Mouse (Mus musculus): ENCODE measurements around the gene Kcna7. TPM values are rescaled to one million over a fixed set of nuclear protein-coding genes. Genes with fewer than 3 reads are reported as not detected.

Kcna7 gene
- polyA plus RNA-seq, 1 experiment from 2014 or later, result not detected

DNA sequence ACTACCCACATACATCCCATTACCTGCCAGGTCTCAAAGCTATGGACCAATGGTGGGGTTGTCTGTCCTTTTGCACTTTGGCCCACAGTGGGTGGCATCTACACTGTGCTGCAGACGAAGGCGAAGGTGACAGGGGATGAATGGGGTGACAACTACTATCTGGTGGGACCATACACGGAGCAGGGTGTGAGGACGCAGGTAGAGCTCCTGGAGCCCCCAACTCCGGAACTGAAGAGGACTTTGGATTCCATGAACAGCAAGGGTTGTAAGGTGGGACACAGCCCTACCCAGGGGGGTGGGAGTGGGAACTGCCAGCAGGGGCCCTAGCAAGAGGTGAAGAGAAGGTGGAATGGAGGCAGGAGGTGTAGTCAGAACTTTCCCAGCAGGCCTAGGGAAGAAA is 31.0 kb downstream of the Kcna7 start:
- ATAC-seq (replicated peaks; ENCODE audit: low FRiP score), result no peak
- Histone ChIP-seq H3K9ac (no peak overlapping the region), H3K36me3 (peaks cover 32% of the 10 kb centered on the region), H3K4me3 (replicated peaks) (no peak overlapping the region), H3K27ac (no peak overlapping the region), H3K4me2 (peak overlapping the region; percentile 91; the same call in 1 of the 2 replicates), H3K9me3 (replicated peaks) (no peaks in the 10 kb centered on the region), H3K27me3 (no peaks in the 10 kb centered on the region), H3K4me1 (peaks cover 43% of the 10 kb centered on the region)
- 94% methylated on average over 5 of the region's 5 CpGs for WGBS

DNA sequence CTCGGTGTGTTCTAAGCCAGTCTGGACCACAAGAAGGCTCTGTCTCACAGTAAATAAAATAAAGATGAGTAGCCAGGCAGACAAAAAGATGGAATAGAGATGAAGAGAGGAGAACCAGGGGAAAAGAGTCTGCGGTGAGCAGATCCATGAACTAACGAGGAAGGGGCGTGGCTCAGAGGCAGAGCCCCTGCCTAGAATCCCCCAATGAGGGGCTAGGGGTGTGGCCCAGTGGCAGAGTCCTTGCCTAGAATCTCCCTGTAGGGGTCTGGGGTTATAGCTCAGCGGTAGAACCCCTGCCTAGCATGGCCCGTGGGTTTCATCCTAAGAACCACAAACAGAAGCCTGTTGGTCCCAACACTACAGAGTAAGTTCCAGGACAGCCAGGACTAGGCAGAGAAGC is 31.6 kb downstream of the Kcna7 start:
- H3K9ac ChIP-seq, result no peak overlapping the region
- H3K36me3 ChIP-seq, result peaks cover 30% of the 10 kb centered on the region
- no peaks in the 10 kb centered on the region for H3K27me3 ChIP-seq
- H3K9me3 ChIP-seq (replicated peaks), result no peaks in the 10 kb centered on the region
- 41% methylated on average over 6 of the region's 6 CpGs for WGBS
- H3K27ac ChIP-seq, result no peak overlapping the region
- peaks cover 43% of the 10 kb centered on the region for H3K4me1 ChIP-seq
- H3K4me3 ChIP-seq (replicated peaks), result no peak overlapping the region
- ATAC-seq (replicated peaks; ENCODE audit: low FRiP score), result no peak
- 0 out of 2 replicates have a peak overlapping the region, but pooled peaks have one; percentile 7 for H3K4me2 ChIP-seq

DNA sequence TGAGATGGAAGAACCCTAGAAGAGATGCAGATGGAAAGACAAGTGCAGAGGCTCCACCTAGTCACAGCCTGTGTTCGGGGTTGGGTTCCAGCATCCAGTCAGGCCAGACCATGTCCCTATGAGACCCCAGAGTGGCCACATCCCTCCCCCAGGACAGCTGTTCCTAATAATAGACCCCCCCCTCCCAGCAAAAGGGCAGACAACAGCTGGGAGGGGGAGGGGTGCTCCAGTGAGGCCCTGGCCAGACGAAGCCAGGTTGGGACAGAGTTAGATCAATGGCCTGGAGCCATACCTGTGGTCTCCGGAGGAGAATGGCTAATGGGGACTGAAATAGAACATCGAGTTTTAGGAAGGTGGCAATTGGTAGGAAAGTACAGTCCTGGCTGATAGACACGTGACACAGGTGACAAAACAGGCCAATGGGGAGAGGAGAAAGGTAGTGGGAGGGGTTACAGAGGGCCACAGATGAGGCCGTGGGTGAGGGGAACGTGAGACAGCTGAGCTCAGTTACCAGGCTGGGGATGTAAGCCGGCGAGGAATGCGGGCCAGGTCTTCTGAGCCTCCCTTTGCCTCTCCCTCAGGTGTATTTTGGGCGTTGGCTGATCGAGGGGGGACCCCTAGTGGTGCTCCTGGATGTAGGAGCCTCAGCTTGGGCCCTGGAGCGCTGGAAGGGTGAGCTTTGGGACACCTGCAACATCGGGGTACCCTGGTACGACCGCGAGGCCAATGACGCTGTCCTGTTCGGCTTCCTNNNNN is 32.2 kb downstream of the Kcna7 start, which contains the start of gene Ruvbl2:
Gene Ruvbl2 (minus strand): TSS at position 576 of the 756 bp plus-strand sequence.
- H3K27ac ChIP-seq, result no peak within 1 kb of the TSS
- peak within 1 kb of the TSS; percentile 0 for H3K4me3 ChIP-seq (replicated peaks)
- peak within 1 kb of the TSS; percentile 24; the same call in 1 of the 2 replicates for H3K9ac ChIP-seq
- no peak for ATAC-seq (replicated peaks; ENCODE audit: low FRiP score)
- peak within 1 kb of the TSS; percentile 32 for H3K4me2 ChIP-seq
- peaks cover 42% of the 10 kb centered on the region for H3K4me1 ChIP-seq
- peaks cover 28% of the 10 kb centered on the region for H3K36me3 ChIP-seq
- 22% methylated on average over 19 of the region's 19 CpGs for WGBS
- no peaks in the 10 kb centered on the region for H3K27me3 ChIP-seq
- H3K9me3 ChIP-seq (replicated peaks), result no peaks in the 10 kb centered on the region

DNA sequence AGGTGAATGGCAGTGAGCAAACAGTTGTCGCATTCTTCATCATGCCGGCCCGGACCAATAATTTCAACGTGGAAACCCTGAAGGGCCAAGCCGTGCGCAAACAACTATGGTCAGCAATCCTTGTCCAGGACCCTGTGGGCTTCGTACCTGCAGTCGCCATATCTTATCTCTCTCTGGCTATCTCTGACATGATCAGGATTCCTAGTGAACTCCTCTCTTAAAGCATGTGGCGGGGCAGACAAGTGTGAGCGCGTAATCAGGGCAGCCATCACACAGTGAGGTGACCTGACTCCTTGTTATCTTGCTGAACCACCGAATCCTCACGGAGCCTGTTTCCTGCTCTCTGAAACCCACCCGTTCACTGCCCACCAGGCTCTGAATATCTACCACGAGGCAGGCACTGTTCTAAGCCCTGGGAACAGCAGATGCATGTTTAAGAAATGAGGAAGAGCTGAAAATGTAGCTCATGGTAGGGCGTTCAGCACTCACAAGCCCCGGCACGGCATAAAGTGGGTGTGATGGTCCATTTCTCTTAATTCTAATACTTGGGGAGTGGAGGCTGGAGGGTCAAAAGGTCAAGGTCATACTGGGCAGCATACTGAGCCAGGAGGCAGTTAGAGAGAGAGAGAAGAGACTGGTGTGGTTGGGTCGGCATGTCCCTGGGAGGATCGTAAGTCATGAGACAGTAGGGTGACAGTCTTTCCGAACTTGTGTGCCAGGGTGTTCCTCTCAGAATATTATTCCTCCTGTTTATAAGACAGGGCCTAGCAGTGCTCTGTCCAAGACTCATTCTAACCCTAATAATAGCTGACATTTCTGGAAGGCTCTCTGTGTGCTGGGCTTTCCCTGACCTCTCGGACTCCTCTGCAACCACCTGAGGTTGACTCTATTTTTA is 38.3 kb downstream of the Kcna7 start:
- peaks cover 69% of the 10 kb centered on the region for H3K36me3 ChIP-seq
- peaks cover 6% of the 10 kb centered on the region; the same call in 1 of the 2 replicates for H3K4me1 ChIP-seq
- no peak overlapping the region for H3K27ac ChIP-seq
- no peak overlapping the region for H3K4me3 ChIP-seq (replicated peaks)
- no peaks in the 10 kb centered on the region for H3K9me3 ChIP-seq (replicated peaks)
- H3K27me3 ChIP-seq, result no peaks in the 10 kb centered on the region
- no peak overlapping the region for H3K9ac ChIP-seq
- 86% methylated on average over 22 of the region's 22 CpGs for WGBS
- ATAC-seq (replicated peaks; ENCODE audit: low FRiP score), result no peak
- H3K4me2 ChIP-seq, result no peak overlapping the region

DNA sequence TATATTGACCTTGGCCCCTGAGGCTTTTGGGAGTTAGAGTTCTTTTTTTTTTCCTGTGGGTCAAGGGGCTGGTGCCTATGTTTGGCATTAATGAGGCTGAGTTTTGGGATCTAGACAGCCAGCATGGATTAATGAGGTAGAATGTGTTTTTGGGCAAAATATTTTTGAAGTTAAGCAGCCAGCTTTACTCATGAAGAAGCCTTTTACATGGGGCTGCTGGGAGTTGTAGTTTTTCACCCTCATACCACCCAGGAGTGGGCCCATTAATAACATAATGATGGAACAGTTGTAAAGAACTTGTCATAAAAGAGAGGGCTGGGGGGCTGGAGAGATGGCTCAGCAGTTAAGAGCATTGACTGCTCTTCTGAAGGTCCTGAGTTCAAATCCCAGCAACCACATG is 41.1 kb downstream of the Kcna7 start:
- no peak overlapping the region for H3K27ac ChIP-seq
- no peaks in the 10 kb centered on the region for H3K9me3 ChIP-seq (replicated peaks)
- peaks cover 9% of the 10 kb centered on the region; the same call in 1 of the 2 replicates for H3K4me1 ChIP-seq
- no peak overlapping the region for H3K4me3 ChIP-seq (replicated peaks)
- no peak for ATAC-seq (replicated peaks; ENCODE audit: low FRiP score)
- no peaks in the 10 kb centered on the region for H3K27me3 ChIP-seq
- peaks cover 61% of the 10 kb centered on the region for H3K36me3 ChIP-seq
- no peak overlapping the region for H3K9ac ChIP-seq
- no peak overlapping the region for H3K4me2 ChIP-seq

DNA sequence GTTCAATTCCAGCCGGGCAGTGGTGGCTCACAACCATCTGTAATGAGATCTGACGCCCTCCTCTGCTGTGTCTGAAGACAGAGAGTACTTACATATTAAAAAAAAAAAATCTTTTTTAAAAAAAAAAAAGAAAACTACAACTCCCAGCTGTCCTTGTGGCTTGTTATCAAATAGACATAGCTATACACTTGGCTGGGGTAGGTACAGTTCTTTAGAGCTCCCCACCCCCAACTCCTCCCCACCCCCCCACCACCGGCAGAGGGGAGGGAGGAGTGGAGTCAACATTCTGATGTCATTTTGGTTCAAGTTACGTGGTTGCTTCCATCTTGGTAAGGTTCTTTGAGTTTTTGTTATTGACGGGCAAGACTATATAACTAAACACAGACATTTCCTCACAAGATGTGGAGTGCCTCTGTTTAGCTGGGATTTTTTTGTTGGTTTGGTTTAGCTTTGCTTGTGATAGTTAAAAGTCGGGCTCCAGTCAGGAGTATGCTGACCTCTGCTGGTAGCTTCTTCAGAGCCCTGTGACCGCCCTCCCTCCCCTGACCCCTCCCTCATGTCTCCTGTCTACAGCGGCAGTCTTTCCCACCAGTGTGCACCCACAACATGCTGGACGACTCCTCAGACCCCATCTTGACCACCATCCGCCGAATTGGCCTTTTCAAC is 42.0 kb downstream of the Kcna7 start:
- Histone ChIP-seq H3K36me3 (peaks cover 67% of the 10 kb centered on the region), H3K4me3 (replicated peaks) (no peak overlapping the region), H3K27me3 (no peaks in the 10 kb centered on the region), H3K4me2 (peak overlapping the region; percentile 9; the same call in 1 of the 2 replicates), H3K9ac (no peak overlapping the region), H3K9me3 (replicated peaks) (no peaks in the 10 kb centered on the region), H3K27ac (no peak overlapping the region), H3K4me1 (peaks cover 10% of the 10 kb centered on the region; the same call in 1 of the 2 replicates)
- ATAC-seq (replicated peaks; ENCODE audit: low FRiP score), result no peak
- 35% methylated on average over 11 of the region's 11 CpGs for WGBS

DNA sequence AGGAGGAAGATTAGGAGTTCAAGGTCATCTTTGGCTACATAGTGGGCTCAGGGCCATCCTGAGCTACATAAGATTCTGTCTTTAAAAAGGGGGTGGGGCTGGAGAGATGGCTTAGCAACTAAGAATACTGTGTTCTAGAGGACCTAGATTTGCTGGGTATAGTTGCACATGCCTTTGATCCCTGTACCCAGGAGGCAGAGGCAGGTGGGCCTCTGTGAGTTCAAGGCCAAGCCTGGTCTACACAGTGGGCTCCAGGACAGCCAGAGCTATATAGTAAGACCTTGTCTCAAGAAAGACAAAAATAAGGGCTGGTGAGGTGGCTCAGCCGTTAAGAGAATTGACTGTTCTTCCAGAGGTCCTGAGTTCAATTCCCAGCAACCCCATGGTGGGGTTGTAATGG is 44.5 kb downstream of the Kcna7 start:
- Histone ChIP-seq H3K4me1 (peaks cover 10% of the 10 kb centered on the region; the same call in 1 of the 2 replicates), H3K9me3 (replicated peaks) (no peaks in the 10 kb centered on the region), H3K4me2 (no peak overlapping the region), H3K27me3 (no peaks in the 10 kb centered on the region), H3K9ac (no peak overlapping the region), H3K4me3 (replicated peaks) (no peak overlapping the region), H3K27ac (no peak overlapping the region), H3K36me3 (peaks cover 67% of the 10 kb centered on the region)
- no peak for ATAC-seq (replicated peaks; ENCODE audit: low FRiP score)
- WGBS, result 94% methylated on average over 1 of the region's 1 CpGs

DNA sequence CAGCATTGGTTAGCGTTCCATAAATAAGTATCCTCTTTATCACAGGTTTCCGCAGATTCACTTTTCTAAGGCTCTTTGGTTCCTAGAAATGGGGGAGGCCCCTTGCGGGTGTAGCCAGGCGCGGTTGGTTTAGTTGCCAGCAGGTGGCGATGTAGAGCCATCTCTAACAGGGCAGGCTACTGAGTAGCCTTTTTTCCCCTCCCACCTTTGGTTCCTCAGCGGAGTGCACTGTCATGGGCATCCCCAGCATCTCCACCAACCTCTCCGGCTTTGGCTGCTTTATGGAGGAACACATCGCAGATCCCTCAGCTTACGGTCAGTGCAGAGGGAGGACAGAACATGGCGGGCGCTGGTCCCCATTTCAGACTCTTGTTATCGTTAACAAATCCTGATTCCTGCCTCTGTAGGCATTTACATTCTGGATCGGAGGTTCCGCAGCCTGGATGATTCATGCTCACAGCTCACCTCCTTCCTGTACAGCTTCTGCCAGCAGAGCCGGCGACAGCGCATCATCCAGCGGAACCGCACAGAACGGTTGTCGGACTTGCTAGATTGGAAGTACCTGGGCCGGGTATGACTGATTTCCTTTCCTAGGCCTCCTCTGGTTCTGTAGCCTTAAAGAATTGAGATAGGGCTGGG is 46.0 kb downstream of the Kcna7 start:
- H3K9ac ChIP-seq, result no peak overlapping the region
- H3K4me3 ChIP-seq (replicated peaks), result no peak overlapping the region
- no peak overlapping the region for H3K27ac ChIP-seq
- peaks cover 68% of the 10 kb centered on the region for H3K36me3 ChIP-seq
- 55% methylated on average over 23 of the region's 23 CpGs for WGBS
- H3K27me3 ChIP-seq, result no peaks in the 10 kb centered on the region
- peaks cover 10% of the 10 kb centered on the region for H3K4me1 ChIP-seq
- ATAC-seq (replicated peaks; ENCODE audit: low FRiP score), result 0 out of 2 replicates have a peak, but pooled peaks have one; percentile 46
- no peak overlapping the region for H3K4me2 ChIP-seq
- no peaks in the 10 kb centered on the region for H3K9me3 ChIP-seq (replicated peaks)

DNA sequence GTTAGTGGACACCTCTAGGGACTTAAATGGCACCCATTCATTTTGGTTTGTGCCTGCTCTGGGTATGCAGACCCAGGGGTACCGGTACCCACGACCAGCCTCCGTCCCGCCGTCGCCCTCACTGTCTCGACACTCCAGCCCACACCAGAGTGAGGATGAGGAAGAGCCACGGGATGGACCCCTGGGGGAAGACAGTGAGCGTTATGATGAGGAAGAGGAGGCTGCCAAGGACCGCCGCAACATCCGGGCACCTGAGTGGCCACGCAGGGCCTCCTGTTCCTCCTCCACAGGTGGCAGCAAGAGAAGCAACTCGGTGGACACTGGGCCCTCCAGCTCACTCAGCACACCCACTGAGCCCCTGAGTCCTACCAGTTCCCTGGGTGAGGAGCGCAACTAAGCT is 49.5 kb downstream of the Kcna7 start:
- Histone ChIP-seq H3K27me3 (no peaks in the 10 kb centered on the region), H3K27ac (no peak overlapping the region), H3K4me3 (replicated peaks) (no peak overlapping the region), H3K4me1 (peaks cover 25% of the 10 kb centered on the region), H3K9ac (no peak overlapping the region), H3K36me3 (peaks cover 66% of the 10 kb centered on the region), H3K9me3 (replicated peaks) (no peaks in the 10 kb centered on the region), H3K4me2 (no peak overlapping the region)
- WGBS, result 91% methylated on average over 15 of the region's 15 CpGs
- ATAC-seq (replicated peaks; ENCODE audit: low FRiP score), result no peak

DNA sequence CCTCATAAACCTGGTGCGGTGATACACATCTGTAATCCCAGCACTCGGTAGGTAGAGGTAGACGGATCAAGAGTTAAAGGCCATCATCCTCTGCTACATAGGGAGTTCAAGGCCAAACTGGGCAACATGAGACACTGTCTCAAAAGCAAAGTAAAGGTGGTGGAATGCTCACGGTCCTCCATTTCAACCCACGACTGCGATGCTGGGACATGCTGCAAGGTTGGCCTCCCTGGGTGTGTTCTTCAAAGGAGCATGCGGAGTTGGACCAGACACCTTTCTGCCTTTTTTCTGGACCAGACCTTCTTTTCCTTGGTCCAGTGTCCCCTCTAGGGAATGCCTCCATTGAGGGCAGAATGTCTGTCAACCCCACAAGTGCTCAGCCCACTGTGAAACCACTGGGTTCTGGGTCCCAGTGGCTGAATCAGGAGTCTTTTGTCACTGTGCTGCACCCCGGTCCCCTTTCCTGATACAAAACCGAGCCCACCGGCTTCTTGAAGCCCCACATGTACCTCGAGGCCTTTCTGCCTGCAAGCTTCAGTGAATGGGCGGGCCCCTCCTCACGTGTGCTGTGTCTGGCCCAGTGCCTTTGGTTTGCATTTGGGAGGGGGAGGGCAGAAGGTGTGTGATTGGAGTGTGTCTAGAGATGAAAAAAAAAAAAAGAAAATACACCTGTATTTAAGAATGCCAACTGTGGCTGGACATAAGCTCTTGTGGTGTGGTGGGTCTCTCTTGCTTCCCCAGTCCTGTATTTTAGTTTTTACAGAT is 50.7 kb downstream of the Kcna7 start:
- no peaks in the 10 kb centered on the region for H3K27me3 ChIP-seq
- no peak overlapping the region for H3K4me2 ChIP-seq
- no peak overlapping the region for H3K9ac ChIP-seq
- ATAC-seq (replicated peaks; ENCODE audit: low FRiP score), result no peak
- peak overlapping the region; percentile 52; the same call in 1 of the 2 replicates for H3K27ac ChIP-seq
- H3K4me1 ChIP-seq, result peaks cover 37% of the 10 kb centered on the region
- no peaks in the 10 kb centered on the region for H3K9me3 ChIP-seq (replicated peaks)
- H3K36me3 ChIP-seq, result peaks cover 61% of the 10 kb centered on the region
- WGBS, result 75% methylated on average over 13 of the region's 13 CpGs
- H3K4me3 ChIP-seq (replicated peaks), result no peak overlapping the region

DNA sequence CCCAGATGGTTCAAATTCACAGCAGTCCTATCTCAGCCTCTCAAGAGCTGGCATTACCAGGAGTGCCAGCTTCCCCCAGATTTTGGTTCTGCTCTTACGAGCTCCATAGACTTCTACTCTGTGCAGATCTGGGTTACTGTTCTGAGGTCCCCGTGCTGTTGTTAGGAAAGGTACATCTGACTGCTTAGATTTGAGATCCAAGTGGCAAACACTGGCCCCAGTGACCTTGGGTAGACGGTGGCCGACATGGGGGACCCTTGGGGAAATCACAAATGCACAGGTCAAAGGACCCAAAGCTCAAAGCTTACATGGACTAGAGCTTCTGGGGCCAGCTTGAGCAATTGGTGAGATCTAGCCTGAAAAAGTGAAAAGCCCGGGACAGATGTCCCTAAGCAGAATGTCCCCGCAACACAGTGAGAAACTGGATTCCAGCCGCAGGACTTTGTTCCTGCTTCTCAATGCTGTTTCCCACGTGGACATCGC is 51.3 kb downstream of the Kcna7 start:
- WGBS, result 53% methylated on average over 9 of the region's 9 CpGs
- peak overlapping the region; percentile 69 for H3K4me2 ChIP-seq
- peak overlapping the region; percentile 68; the same call in 1 of the 2 replicates for H3K4me3 ChIP-seq (replicated peaks)
- peaks cover 38% of the 10 kb centered on the region for H3K4me1 ChIP-seq
- no peaks in the 10 kb centered on the region for H3K27me3 ChIP-seq
- H3K9me3 ChIP-seq (replicated peaks), result no peaks in the 10 kb centered on the region
- H3K27ac ChIP-seq, result peak overlapping the region; percentile 52
- H3K36me3 ChIP-seq, result peaks cover 62% of the 10 kb centered on the region
- H3K9ac ChIP-seq, result no peak overlapping the region
- no peak for ATAC-seq (replicated peaks; ENCODE audit: low FRiP score)
